Mouse (Mus musculus) kidney, adult 2 months (tissue): ENCODE measurements around the gene Spout1.
"Not testable (repeated sequence)": the region's sequence is repeated elsewhere in the genome, so short reads cannot be mapped to it uniquely, and the experiment has no call there.

ENCODE experiments used
- CTCF ChIP-seq: fragments of 200-500 bp; conservative IDR thresholded peaks from 2 replicates; pipeline ENCODE4 v1.5.1; 2011; ENCODE audit warnings: low read depth, mild to moderate bottlenecking, control low read depth, low read length, moderate library complexity, mixed read lengths; ENCODE audit not compliant: insufficient read depth, insufficient read length
- POLR2A ChIP-seq: fragments of 200-500 bp; IDR thresholded peaks from one replicate; pipeline ENCODE4 v1.6.1; 2011; ENCODE audit warnings: low read depth, low read length, control low read depth

GRCm38 (mm10) chr2:30131240-30131639, 47.0 kb downstream of the Spout1 start:
- not testable (repeated sequence) for TF ChIP-seq POLR2A, CTCF
